Mouse (Mus musculus) naive thymus-derived CD4-positive, alpha-beta T cell, adult 2 months (primary cell): ENCODE data around the gene Pax8.

ENCODE experiments used
- DNase-seq: peaks from one replicate; pipeline ENCODE4 v3.0.0-alpha.2; 2011; ENCODE audit warnings: low read depth

Gene Pax8

GRCm38 (mm10) chr2:24460808-24461127 lies 14.6 kb downstream of the Pax8 start:
- DNase-seq: no peak

GRCm38 (mm10) chr2:24460112-24460807 lies 15.1 kb downstream of the Pax8 start:
- DNase-seq: no peak

GRCm38 (mm10) chr2:24456841-24457240 lies 18.6 kb downstream of the Pax8 start:
- no peak for DNase-seq

- DNase-seq: no peak
These were observed 20.1 kb downstream of the Pax8 start for GRCm38 (mm10) chr2:24455057-24455855.

- DNase-seq: no peak
These were observed 20.9 kb downstream of the Pax8 start for GRCm38 (mm10) chr2:24454429-24455011.

- DNase-seq: no peak
These were observed 22.2 kb downstream of the Pax8 start for GRCm38 (mm10) chr2:24453206-24453605.

GRCm38 (mm10) chr2:24449111-24449510 lies 26.3 kb downstream of the Pax8 start:
- no peak for DNase-seq

GRCm38 (mm10) chr2:24443256-24443790 lies 32.1 kb downstream of the Pax8 start:
- DNase-seq: no peak

- no peak for DNase-seq
These were observed 33.0 kb downstream of the Pax8 start for GRCm38 (mm10) chr2:24442303-24442925.

GRCm38 (mm10) chr2:24441899-24442298 lies 33.5 kb downstream of the Pax8 start:
- no peak for DNase-seq

GRCm38 (mm10) chr2:24440056-24440455 lies 35.3 kb downstream of the Pax8 start:
- DNase-seq: no peak

- no peak for DNase-seq
These were observed 39.7 kb downstream of the Pax8 start for GRCm38 (mm10) chr2:24435699-24436098.

- DNase-seq: no peak
These were observed 40.7 kb downstream of the Pax8 start for GRCm38 (mm10) chr2:24434670-24435069.

GRCm38 (mm10) chr2:24429806-24430205 lies 45.6 kb downstream of the Pax8 start:
- no peak for DNase-seq

- no peak for DNase-seq
These were observed 47.3 kb downstream of the Pax8 start for GRCm38 (mm10) chr2:24427866-24428675.

- DNase-seq: no peak
These were observed 49.8 kb downstream of the Pax8 start for GRCm38 (mm10) chr2:24425630-24426029.

GRCm38 (mm10) chr2:24422815-24423214 lies 52.6 kb downstream of the Pax8 start:
- no peak for DNase-seq

- no peak for DNase-seq
These were observed 54.1 kb downstream of the Pax8 start for GRCm38 (mm10) chr2:24421211-24421863.

- no peak for DNase-seq
These were observed 57.8 kb downstream of the Pax8 start for GRCm38 (mm10) chr2:24417564-24417963.

- DNase-seq: peak; percentile 6
These were observed 58.3 kb downstream of the Pax8 start for GRCm38 (mm10) chr2:24417106-24417505.

GRCm38 (mm10) chr2:24416668-24417067 lies 58.7 kb downstream of the Pax8 start:
- peak; percentile 1 for DNase-seq
